Mouse (Mus musculus): Measurements from ENCODE around the gene Wdr90.

Wdr90 gene

GRCm38 (mm10) chr17:25864311-25864710 lies 3.0 kb upstream of the Wdr90 start:
- in situ Hi-C loops (cut with MboI; ENCODE audit: low pct_unique_long_range_greater_than_20kb in 1 of 2, low sequenced_read_pairs in 2 of 2, unreplicated experiment in 1 of 2): no loop called here

DNA sequence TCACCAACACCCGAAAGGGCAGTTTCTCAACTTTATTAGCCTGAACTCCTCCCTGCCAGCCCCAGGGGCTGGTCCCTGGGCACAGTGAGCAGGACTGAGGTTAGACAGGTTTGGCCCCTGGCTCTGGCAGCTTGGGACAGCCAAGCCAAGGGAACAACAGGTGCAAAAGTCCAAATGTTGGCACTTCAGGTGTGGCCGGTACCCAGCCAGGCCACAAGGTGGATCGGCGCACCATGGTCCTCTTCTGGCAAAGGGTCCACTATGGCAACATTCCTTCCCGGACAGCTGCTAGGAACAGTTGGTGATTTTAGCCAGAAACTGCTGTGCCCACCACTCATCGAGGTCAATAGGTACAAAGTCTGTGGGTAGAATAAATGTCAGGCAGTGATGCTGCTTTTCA lies 2.4 kb upstream of the Wdr90 start:
- in situ Hi-C loops (cut with MboI; ENCODE audit: low pct_unique_long_range_greater_than_20kb in 1 of 2, low sequenced_read_pairs in 2 of 2, unreplicated experiment in 1 of 2): no loop called here

DNA sequence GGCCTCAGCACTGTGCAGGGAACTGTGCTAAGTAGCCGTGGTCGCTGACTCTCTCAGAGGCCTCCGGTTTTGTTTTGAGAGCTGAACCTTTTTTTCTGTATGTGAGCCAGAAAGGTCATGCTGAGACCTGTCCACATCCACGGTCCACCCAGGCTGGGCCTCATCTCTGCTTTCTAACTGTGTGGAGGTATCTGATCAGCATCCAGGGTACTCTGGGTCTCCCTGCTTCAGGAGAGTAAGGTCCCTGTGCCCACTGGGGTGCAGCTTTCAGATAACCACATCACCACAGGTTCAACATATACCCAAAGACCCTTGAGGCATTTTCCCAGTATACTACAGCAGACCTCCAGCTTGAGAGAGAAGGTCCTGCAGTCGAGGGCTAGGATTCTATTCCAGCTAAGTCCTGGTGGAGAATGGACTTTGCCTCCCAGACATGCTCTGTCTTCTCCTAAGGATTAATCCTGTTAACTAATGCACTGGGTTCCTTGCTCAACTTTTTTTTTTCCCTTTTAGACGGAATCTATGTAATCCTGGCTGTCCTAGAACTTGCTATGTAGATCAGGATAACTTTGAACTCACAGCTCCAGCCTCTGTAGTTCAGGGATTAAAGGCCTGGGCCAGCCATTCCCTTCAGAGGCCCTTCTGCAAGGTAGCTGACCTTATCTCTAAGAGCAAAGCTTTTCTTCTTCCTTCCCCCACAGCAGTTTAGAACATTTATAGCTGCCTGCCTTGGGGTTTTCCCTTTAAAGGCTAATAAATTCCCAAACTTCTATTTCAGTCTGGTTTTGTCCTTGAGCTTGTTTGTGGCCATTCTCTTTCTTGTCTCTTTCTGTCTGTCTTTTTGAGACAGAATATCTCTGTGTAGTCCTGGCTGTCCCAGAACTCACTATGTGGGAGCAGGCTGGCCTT lies 657 bp upstream of the Wdr90 start:
- in situ Hi-C loops (cut with MboI; ENCODE audit: low pct_unique_long_range_greater_than_20kb in 1 of 2, low sequenced_read_pairs in 2 of 2, unreplicated experiment in 1 of 2): no loop called here

GRCm38 (mm10) chr17:25860229-25860628 lies 1.1 kb downstream of the Wdr90 start:
- in situ Hi-C loops (cut with MboI; ENCODE audit: low pct_unique_long_range_greater_than_20kb in 1 of 2, low sequenced_read_pairs in 2 of 2, unreplicated experiment in 1 of 2): no loop called here

GRCm38 (mm10) chr17:25844396-25844901 lies 16.9 kb downstream of the Wdr90 start, which contains the start of gene Rhot2:
Gene Rhot2, minus strand, starts transcription at chr17:25844851.
- in situ Hi-C loops (cut with MboI; ENCODE audit: low pct_unique_long_range_greater_than_20kb in 1 of 2, low sequenced_read_pairs in 2 of 2, unreplicated experiment in 1 of 2): no loop called here

DNA sequence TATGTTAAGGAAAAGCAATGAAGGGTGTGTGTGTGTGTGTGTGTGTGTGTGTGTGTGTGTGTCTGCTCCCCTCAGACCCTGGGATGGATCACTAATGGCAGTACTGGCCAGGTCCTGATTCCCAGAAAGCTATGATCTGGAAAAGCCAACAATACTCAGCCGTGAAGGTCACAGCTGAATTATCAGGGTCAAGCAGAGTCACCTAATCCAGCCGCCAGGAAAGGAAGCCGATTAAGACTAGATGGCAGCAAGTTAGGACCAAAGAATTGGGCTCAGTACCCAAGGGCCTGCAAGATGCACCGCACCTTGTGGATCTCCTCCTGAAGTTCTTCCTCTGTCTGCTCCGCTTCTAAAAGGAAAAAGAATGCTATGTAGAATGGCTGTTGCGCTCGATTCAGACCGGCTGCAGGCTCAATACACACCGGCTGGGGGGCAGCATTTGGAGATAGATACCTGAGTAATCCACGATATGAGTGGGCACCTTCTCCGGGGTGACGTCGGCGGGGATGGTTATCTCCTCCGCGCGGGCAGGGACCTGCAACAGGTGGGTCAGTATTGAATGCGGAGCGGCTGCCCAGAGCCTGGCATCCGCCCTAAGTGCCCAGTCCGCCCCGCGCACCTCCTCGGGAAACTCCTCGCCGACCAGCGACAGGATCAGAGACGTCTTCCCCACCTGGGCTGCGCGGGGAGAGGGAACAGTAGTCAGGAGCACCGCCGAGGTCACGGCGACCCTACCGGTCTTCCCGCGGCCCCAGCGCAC lies 17.5 kb downstream of the Wdr90 start:
- in situ Hi-C loops (cut with MboI; ENCODE audit: low pct_unique_long_range_greater_than_20kb in 1 of 2, low sequenced_read_pairs in 2 of 2, unreplicated experiment in 1 of 2): no loop called here

DNA sequence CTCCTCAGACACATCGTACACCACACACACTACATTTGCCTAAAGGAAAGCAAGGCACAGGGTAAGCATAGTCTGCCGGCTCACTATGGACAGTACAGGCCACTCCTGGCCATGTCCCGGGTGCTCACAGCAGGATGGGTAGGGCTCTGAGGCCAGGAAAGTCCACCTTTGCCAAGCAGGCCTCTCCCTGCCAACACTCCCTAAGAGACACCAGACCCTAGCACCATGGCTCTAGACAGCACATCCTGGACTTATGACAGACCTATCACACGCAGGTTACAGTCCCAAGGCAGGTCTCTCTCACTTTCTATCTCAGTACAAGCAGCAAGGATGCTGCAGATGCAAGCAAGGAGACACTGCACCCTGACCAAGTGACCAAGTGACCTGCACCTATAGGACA lies 18.2 kb downstream of the Wdr90 start:
- in situ Hi-C loops (cut with MboI; ENCODE audit: low pct_unique_long_range_greater_than_20kb in 1 of 2, low sequenced_read_pairs in 2 of 2, unreplicated experiment in 1 of 2): no loop called here

DNA sequence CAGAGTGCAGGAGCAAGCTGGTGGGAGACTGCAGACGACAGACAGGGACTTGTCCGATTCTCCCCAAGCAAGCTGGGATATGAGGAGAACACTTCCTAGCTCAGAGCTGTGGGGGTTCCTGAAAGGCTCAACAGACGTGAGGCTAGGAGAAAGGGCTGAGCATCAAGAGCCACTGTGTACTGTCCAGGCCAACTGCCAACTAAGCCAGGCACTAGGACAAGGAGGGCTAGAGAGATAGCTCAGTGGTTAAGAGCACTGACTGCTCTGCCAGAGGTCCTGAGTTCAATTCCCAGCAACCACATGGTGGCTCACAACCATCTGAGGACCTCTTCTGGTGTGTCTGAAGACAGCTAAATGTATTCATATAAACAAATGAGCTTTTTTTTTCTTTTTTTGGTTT lies 18.8 kb downstream of the Wdr90 start:
- in situ Hi-C loops (cut with MboI; ENCODE audit: low pct_unique_long_range_greater_than_20kb in 1 of 2, low sequenced_read_pairs in 2 of 2, unreplicated experiment in 1 of 2): no loop called here

GRCm38 (mm10) chr17:25841117-25841880 lies 20.0 kb downstream of the Wdr90 start, which contains the start of gene Gm20683:
Gene Gm20683, minus strand, starts transcription at chr17:25841763.
- in situ Hi-C loops (cut with MboI; ENCODE audit: low pct_unique_long_range_greater_than_20kb in 1 of 2, low sequenced_read_pairs in 2 of 2, unreplicated experiment in 1 of 2): no loop called here

- in situ Hi-C loops (cut with MboI; ENCODE audit: low pct_unique_long_range_greater_than_20kb in 1 of 2, low sequenced_read_pairs in 2 of 2, unreplicated experiment in 1 of 2): no loop called here
Observed at GRCm38 (mm10) chr17:25840519-25840918, 20.8 kb downstream of the Wdr90 start.

GRCm38 (mm10) chr17:25839455-25840235 lies 21.7 kb downstream of the Wdr90 start:
- in situ Hi-C loops (cut with MboI; ENCODE audit: low pct_unique_long_range_greater_than_20kb in 1 of 2, low sequenced_read_pairs in 2 of 2, unreplicated experiment in 1 of 2): no loop called here

- in situ Hi-C loops (cut with MboI; ENCODE audit: low pct_unique_long_range_greater_than_20kb in 1 of 2, low sequenced_read_pairs in 2 of 2, unreplicated experiment in 1 of 2): no loop called here
Observed at GRCm38 (mm10) chr17:25838904-25839303, 22.4 kb downstream of the Wdr90 start.

DNA sequence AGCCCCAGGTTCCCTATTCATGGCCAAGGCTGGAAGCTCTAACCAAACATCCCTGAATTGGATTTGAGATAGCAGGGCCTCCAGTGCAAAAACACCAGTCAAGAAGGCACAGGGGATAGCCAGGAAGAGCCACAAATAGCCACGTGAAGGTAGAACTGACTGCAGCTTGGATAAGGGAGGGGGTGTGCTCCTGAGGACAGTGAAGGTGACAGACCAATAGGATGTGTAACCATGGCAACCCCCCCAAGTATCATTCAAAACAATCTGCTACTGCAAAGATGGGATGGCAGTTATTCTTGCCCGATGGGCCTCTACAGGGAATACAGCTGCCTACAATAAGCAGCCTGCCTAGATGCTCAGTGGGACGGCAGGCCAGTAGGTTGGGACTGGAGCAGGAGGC lies 23.8 kb downstream of the Wdr90 start:
- in situ Hi-C loops (cut with MboI; ENCODE audit: low pct_unique_long_range_greater_than_20kb in 1 of 2, low sequenced_read_pairs in 2 of 2, unreplicated experiment in 1 of 2): no loop called here

GRCm38 (mm10) chr17:25837076-25837410 lies 24.3 kb downstream of the Wdr90 start, which contains the start of gene Rhbdl1:
Gene Rhbdl1, minus strand, starts transcription at chr17:25837295.
- in situ Hi-C loops (cut with MboI; ENCODE audit: low pct_unique_long_range_greater_than_20kb in 1 of 2, low sequenced_read_pairs in 2 of 2, unreplicated experiment in 1 of 2): no loop called here

GRCm38 (mm10) chr17:25836397-25837075 lies 24.8 kb downstream of the Wdr90 start:
- in situ Hi-C loops (cut with MboI; ENCODE audit: low pct_unique_long_range_greater_than_20kb in 1 of 2, low sequenced_read_pairs in 2 of 2, unreplicated experiment in 1 of 2): no loop called here

DNA sequence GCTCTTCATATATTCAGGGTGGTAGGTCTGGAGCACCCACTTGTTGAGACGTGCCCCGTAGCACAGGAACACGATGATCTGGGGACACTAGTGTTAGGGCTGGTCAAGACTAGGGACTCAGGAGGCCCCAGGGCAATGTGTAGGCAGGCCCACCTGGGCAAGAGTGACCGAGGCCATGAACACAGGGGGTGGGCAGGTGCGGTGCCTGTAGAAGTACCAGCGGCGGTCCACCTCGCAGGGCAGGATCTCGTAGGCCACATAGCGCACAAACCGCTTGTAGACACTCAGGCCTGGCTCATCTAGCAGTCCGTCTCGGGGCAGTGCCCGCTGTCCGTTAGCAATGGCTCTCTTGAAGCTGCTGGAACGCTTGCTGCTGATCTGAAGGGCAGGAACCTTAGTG lies 25.5 kb downstream of the Wdr90 start:
- in situ Hi-C loops (cut with MboI; ENCODE audit: low pct_unique_long_range_greater_than_20kb in 1 of 2, low sequenced_read_pairs in 2 of 2, unreplicated experiment in 1 of 2): no loop called here

DNA sequence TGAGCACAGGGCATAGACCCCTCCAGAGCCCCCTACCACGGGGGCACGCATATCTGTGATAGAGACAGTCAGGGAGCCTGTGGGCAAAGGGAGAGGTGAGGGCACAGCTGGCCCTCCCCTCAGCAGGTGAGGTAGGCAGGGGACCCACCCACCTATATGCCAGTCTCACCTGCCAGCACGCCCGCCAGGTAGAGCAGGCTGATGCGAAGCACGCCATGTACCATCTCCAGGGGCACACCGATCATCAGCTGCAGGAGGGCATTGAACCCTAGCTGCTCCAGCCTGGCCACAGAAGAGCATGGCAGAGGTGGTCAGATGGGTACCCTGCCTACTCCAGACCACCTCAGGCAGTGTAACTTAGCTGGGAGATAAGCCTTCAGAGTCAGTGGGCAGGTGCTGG lies 26.0 kb downstream of the Wdr90 start:
- in situ Hi-C loops (cut with MboI; ENCODE audit: low pct_unique_long_range_greater_than_20kb in 1 of 2, low sequenced_read_pairs in 2 of 2, unreplicated experiment in 1 of 2): no loop called here
